ENCODE assay signal across 8 mouse cellular contexts in the genomic region with DNA sequence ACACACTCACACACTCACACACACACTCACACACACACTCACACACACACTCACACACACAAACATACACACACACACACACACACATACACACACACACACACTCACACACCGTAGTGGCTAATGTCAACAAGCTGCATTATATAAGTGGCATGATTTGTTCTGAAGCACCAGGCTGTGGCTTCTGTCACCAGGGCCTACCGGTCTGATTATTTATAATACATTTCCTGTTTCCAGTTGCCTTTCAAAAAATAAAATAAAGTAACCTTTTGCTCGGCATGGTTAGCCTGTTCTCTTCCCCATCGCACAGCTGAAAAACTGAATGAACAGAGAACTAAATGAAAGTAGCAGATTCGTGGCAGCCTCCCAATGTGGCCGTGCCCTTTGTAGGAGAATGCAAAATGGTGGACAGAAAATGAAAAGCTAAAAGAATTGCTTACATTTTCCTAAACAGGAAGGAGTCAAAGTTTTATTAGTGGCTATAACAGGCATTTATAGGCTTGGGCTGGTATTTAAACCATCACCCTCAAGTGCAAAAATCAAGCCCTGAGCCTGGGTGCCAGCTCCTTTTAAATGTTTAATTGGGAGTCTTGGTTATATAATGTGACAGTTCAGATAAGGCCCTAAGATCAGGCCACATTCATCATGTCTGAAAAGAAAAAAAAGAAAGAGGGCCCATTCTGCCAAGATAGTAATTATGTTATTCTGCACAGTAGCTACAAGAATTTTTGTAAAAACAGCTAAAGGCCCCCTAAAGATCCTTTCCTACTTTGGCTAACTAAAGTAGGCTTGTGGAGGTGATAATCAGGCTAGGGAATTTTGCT. TPM values are rescaled to one million over a fixed set of nuclear protein-coding genes. Genes with fewer than 3 reads are reported as not detected.
DNase-seq lines count a peak whose midpoint lies in the region; ATAC-seq lines count a peak whose summit lies in the region.

No protein-coding gene starts in this region.

- no peaks in the 10 kb centered on the region for H3K27me3 ChIP-seq in heart, embryonic 16.5 days (ENCODE audit: control insufficient read depth, insufficient read depth, low read length)
- H3K27me3 ChIP-seq in neural tube, embryonic 15.5 days (replicated peaks) = no peaks in the 10 kb centered on the region

- 24% methylated on average over 6 of the region's 6 CpGs for WGBS in heart, embryonic 16.5 days
- 11% methylated on average over 6 of the region's 6 CpGs for WGBS in neural tube, embryonic 15.5 days

- H3K9me3 ChIP-seq in heart, embryonic 16.5 days (replicated peaks; ENCODE audit: control insufficient read depth, low read length) = no peaks in the 10 kb centered on the region
- H3K9me3 ChIP-seq in neural tube, embryonic 15.5 days (replicated peaks) = no peaks in the 10 kb centered on the region

- H3K36me3 ChIP-seq in heart, embryonic 16.5 days (ENCODE audit: control insufficient read depth, insufficient read depth) = peaks cover 18% of the 10 kb centered on the region
- H3K36me3 ChIP-seq in neural tube, embryonic 15.5 days = peaks cover 12% of the 10 kb centered on the region

- no peak for ATAC-seq in heart, embryonic 16.5 days (replicated peaks; ENCODE audit: extremely low read depth, insufficient read depth, low FRiP score)
- no peak for ATAC-seq in neural tube, embryonic 15.5 days (ENCODE audit: low FRiP score)

- peak; percentile 33 to 42 for DNase-seq in B cell, adult 2 months
- DNase-seq in MN1 (ENCODE audit: low spot score) = peak; percentile 66
- peak; percentile 31 to 42 for DNase-seq in kidney, postnatal 36 days
- DNase-seq in frontal cortex, postnatal 10 days (ENCODE audit: low spot score in 2 of 2) = no peak
- DNase-seq in frontal cortex, adult 2 months (ENCODE audit: extremely low spot score in 1 of 2, low spot score in 1 of 2) = no peak
- no peak for DNase-seq in spleen, postnatal 36 days (ENCODE audit: low spot score in 2 of 2)

- H3K9ac ChIP-seq in heart, embryonic 16.5 days (ENCODE audit: low read length) = peak overlapping the region; percentile 90
- peak overlapping the region; percentile 100 for H3K9ac ChIP-seq in neural tube, embryonic 15.5 days (replicated peaks)

- H3K4me3 ChIP-seq in heart, embryonic 16.5 days (ENCODE audit: low read length) = peak overlapping the region; percentile 75
- peak overlapping the region; percentile 87 for H3K4me3 ChIP-seq in neural tube, embryonic 15.5 days (replicated peaks)

- peaks cover 26% of the 10 kb centered on the region for H3K4me1 ChIP-seq in heart, embryonic 16.5 days (ENCODE audit: control insufficient read depth, insufficient read depth, low read length)
- H3K4me1 ChIP-seq in neural tube, embryonic 15.5 days = peaks cover 43% of the 10 kb centered on the region

- H3K27ac ChIP-seq in heart, embryonic 16.5 days (ENCODE audit: low read length) = peak overlapping the region; percentile 91
- peak overlapping the region; percentile 97 for H3K27ac ChIP-seq in neural tube, embryonic 15.5 days (replicated peaks)

- H3K4me2 ChIP-seq in heart, embryonic 16.5 days (ENCODE audit: low read depth, low read length) = peak overlapping the region; percentile 85
- H3K4me2 ChIP-seq in neural tube, embryonic 15.5 days = peak overlapping the region; percentile 67

RNA-seq across cellular contexts. Expression of gene Trib2, which starts 4.4 kb away (rescaled TPM):
- polyA plus RNA-seq in heart, embryonic 16.5 days (2015; fragmentation: Nextera tagmentation; extraction: Ambion mirVana) = 52.7 and 53.8 TPM in 2 replicates
- 119 and 134 TPM in 2 replicates for polyA plus RNA-seq in neural tube, embryonic 15.5 days (2015; fragmentation: Nextera tagmentation; extraction: Ambion mirVana)
- polyA plus RNA-seq in frontal cortex, adult 2 months (2012; rRNA removed) = 25.3 and 29.4 TPM in 2 replicates

Comparison
In these comparisons a context has a peak if more than half of its experiments do, and no peak if none do; other contexts are left out.
1. DNase-seq: peak in B cell, adult 2 months (2 of 2), MN1 (single experiment) and kidney, postnatal 36 days (2 of 2); none in frontal cortex, postnatal 10 days (0 of 2), frontal cortex, adult 2 months (0 of 2) and spleen, postnatal 36 days (0 of 2).